Mouse (Mus musculus): Measurements from ENCODE around the gene Zfp12. TPM values are rescaled to one million over a fixed set of nuclear protein-coding genes. Genes with fewer than 3 reads are reported as not detected.

Zfp12 gene
- total and polyA plus RNA-seq, 3 experiments = 12.8 to 18.8 (median 13.1) TPM

GRCm38 (mm10) chr5:143205015-143205414 is 29.9 kb upstream of the Zfp12 start:
- dilution Hi-C loops (cut with MboI; ENCODE audit: extremely low pct_ligation_motif_present, extremely low pct_unique_long_range_greater_than_20kb, low sequenced_read_pairs) = no loop called here

GRCm38 (mm10) chr5:143213832-143214231 is 21.1 kb upstream of the Zfp12 start:
- DNase-seq (ENCODE audit: extremely low read depth) = no peak
- Histone ChIP-seq H3K9me3 (replicated peaks; ENCODE audit: low read length) (peaks cover 2% of the 10 kb centered on the region), H3K27ac (ENCODE audit: insufficient read depth, low read depth) (no peak overlapping the region), H3K9ac (ENCODE audit: insufficient read depth, low read depth) (no peak overlapping the region), H3K4me1 (ENCODE audit: control insufficient read depth in 1 of 2, insufficient read depth in 2 of 2) (no peaks in the 10 kb centered on the region), H3K27me3 (replicated peaks) (peaks cover 3% of the 10 kb centered on the region), H3K36me3 (replicated peaks in 1 of 2; ENCODE audit: control insufficient read depth in 1 of 2, insufficient read depth in 1 of 2, low read length in 1 of 2) (no peaks in the 10 kb centered on the region), H3K79me2 (replicated peaks; ENCODE audit: control insufficient read depth, extremely low read depth, insufficient read depth, poor library complexity, severe bottlenecking) (no peaks in the 10 kb centered on the region), H3K4me2 (ENCODE audit: insufficient read depth, low read depth, poor library complexity, severe bottlenecking) (no peak overlapping the region), H3K4me3 (replicated peaks in 1 of 3; ENCODE audit: low read depth in 2 of 3, low read length in 2 of 3, poor library complexity in 1 of 3) (no peak overlapping the region)
- TF ChIP-seq CHD2 (IDR thresholded peaks at IDR 0.05; ENCODE audit: low read length) (no peak), CHD1 (IDR thresholded peaks at IDR 0.05; ENCODE audit: low read depth, low read length) (no peak), USF1 (IDR thresholded peaks at IDR 0.05; ENCODE audit: low read depth, low read length) (no peak), ZKSCAN1 (IDR thresholded peaks at IDR 0.05; ENCODE audit: borderline replicate concordance, low read depth, low read length) (no peak), ZMIZ1 (IDR thresholded peaks at IDR 0.05; ENCODE audit: low read depth, low read length) (no peak), MAX (IDR thresholded peaks at IDR 0.05; ENCODE audit: low read length) (no peak), SIN3A (IDR thresholded peaks at IDR 0.05; ENCODE audit: low read length) (no peak)
- in situ Hi-C loops (cut with MboI; ENCODE audit: low pct_ligation_motif_present, low pct_unique_long_range_greater_than_20kb, low sequenced_read_pairs) = no loop called here
- dilution Hi-C loops (cut with MboI; ENCODE audit: extremely low pct_ligation_motif_present, extremely low pct_unique_long_range_greater_than_20kb, low sequenced_read_pairs) = no loop called here

More at GRCm38 (mm10) chr5:143205015-143205414, 29.9 kb upstream of the Zfp12 start:
- no peaks in the 10 kb centered on the region for H3K79me2 ChIP-seq (replicated peaks; ENCODE audit: control insufficient read depth, extremely low read depth, insufficient read depth, poor library complexity, severe bottlenecking)
- no peak overlapping the region for H3K9ac ChIP-seq (ENCODE audit: insufficient read depth, low read depth)
- no peak for DNase-seq (ENCODE audit: extremely low read depth)
- H3K27ac ChIP-seq (ENCODE audit: insufficient read depth, low read depth) = no peak overlapping the region
- H3K4me1 ChIP-seq (ENCODE audit: control insufficient read depth in 1 of 2, insufficient read depth in 2 of 2) = no peaks in the 10 kb centered on the region
- H3K4me2 ChIP-seq (ENCODE audit: insufficient read depth, low read depth, poor library complexity, severe bottlenecking) = no peak overlapping the region
- H3K9me3 ChIP-seq (replicated peaks; ENCODE audit: low read length) = peaks cover 12% of the 10 kb centered on the region
- in situ Hi-C loops (cut with MboI; ENCODE audit: low pct_ligation_motif_present, low pct_unique_long_range_greater_than_20kb, low sequenced_read_pairs) = no loop called here
- no peaks in the 10 kb centered on the region for H3K36me3 ChIP-seq (replicated peaks in 1 of 2; ENCODE audit: control insufficient read depth in 1 of 2, insufficient read depth in 1 of 2, low read length in 1 of 2)
- TF ChIP-seq POLR2AphosphoS2 (IDR thresholded peaks at IDR 0.05; ENCODE audit: low read depth, low read length) (no peak), CTCF (conservative IDR thresholded peaks at IDR 0.05 in 1 of 2, IDR thresholded peaks at IDR 0.05 in 1 of 2; ENCODE audit: low read depth in 2 of 2, low read length in 2 of 2) (peak in 1 of 2 experiments; percentile 30; a peak in 2 of 4 replicates)
- peaks cover 2% of the 10 kb centered on the region for H3K27me3 ChIP-seq (replicated peaks)
- H3K4me3 ChIP-seq (replicated peaks in 1 of 3; ENCODE audit: low read depth in 2 of 3, low read length in 2 of 3, poor library complexity in 1 of 3) = no peak overlapping the region

- no peaks in the 10 kb centered on the region for H3K36me3 ChIP-seq (replicated peaks in 1 of 2; ENCODE audit: control insufficient read depth in 1 of 2, insufficient read depth in 1 of 2, low read length in 1 of 2)
- no peak overlapping the region for H3K4me3 ChIP-seq (replicated peaks in 1 of 3; ENCODE audit: low read depth in 2 of 3, low read length in 2 of 3, poor library complexity in 1 of 3)
- no peak overlapping the region for H3K4me2 ChIP-seq (ENCODE audit: insufficient read depth, low read depth, poor library complexity, severe bottlenecking)
- H3K27me3 ChIP-seq (replicated peaks) = peaks cover 8% of the 10 kb centered on the region
- no peak for TF ChIP-seq CTCF (conservative IDR thresholded peaks at IDR 0.05 in 1 of 2, IDR thresholded peaks at IDR 0.05 in 1 of 2; ENCODE audit: low read depth in 2 of 2, low read length in 2 of 2)
- no peak for TF ChIP-seq NRF1 (IDR thresholded peaks at IDR 0.05; ENCODE audit: low read depth, low read length)
- TF ChIP-seq JUND (conservative IDR thresholded peaks at IDR 0.05; ENCODE audit: low read depth, low read length) = no peak
- no peak for TF ChIP-seq MXI1 (IDR thresholded peaks at IDR 0.05; ENCODE audit: low read depth, low read length)
- no peak for TF ChIP-seq HCFC1 (IDR thresholded peaks at IDR 0.05; ENCODE audit: low read depth, low read length)
- TF ChIP-seq GABPA (IDR thresholded peaks at IDR 0.05; ENCODE audit: insufficient replicate concordance, low read depth, low read length) = no peak
- no peak for TF ChIP-seq ZNF384 (IDR thresholded peaks at IDR 0.05; ENCODE audit: low read depth, low read length)
- TF ChIP-seq IRF4 (IDR thresholded peaks at IDR 0.05; ENCODE audit: low read depth, low read length) = no peak
- TF ChIP-seq ELF1 (IDR thresholded peaks at IDR 0.05; ENCODE audit: low read depth, low read length) = no peak
- TF ChIP-seq POLR2A (IDR thresholded peaks at IDR 0.05; ENCODE audit: low read depth, low read length) = no peak
- no peak for TF ChIP-seq KAT2A (IDR thresholded peaks at IDR 0.05; ENCODE audit: insufficient replicate concordance, low read length)
- TF ChIP-seq TCF12 (IDR thresholded peaks at IDR 0.05; ENCODE audit: low read depth, low read length) = no peak
- no peak for TF ChIP-seq SIN3A (IDR thresholded peaks at IDR 0.05; ENCODE audit: low read length)
- no peak for TF ChIP-seq TBP (conservative IDR thresholded peaks at IDR 0.05; ENCODE audit: low read depth, low read length)
- no peak for TF ChIP-seq E2F4 (IDR thresholded peaks at IDR 0.05; ENCODE audit: insufficient replicate concordance, low read depth, low read length)
- TF ChIP-seq POLR2AphosphoS2 (IDR thresholded peaks at IDR 0.05; ENCODE audit: low read depth, low read length) = no peak
- no peak for TF ChIP-seq MEF2A (IDR thresholded peaks at IDR 0.05; ENCODE audit: borderline replicate concordance, low read depth, low read length)
- TF ChIP-seq NELFE (IDR thresholded peaks at IDR 0.05; ENCODE audit: low read depth, low read length) = no peak
- no peak for TF ChIP-seq CHD2 (IDR thresholded peaks at IDR 0.05; ENCODE audit: low read length)
- H3K9ac ChIP-seq (ENCODE audit: insufficient read depth, low read depth) = no peak overlapping the region
- H3K79me2 ChIP-seq (replicated peaks; ENCODE audit: control insufficient read depth, extremely low read depth, insufficient read depth, poor library complexity, severe bottlenecking) = no peaks in the 10 kb centered on the region
- DNase-seq (ENCODE audit: extremely low read depth) = no peak
- dilution Hi-C loops (cut with MboI; ENCODE audit: extremely low pct_ligation_motif_present, extremely low pct_unique_long_range_greater_than_20kb, low sequenced_read_pairs) (no loop called here), in situ Hi-C loops (cut with MboI; ENCODE audit: low pct_ligation_motif_present, low pct_unique_long_range_greater_than_20kb, low sequenced_read_pairs) (no loop called here)
- H3K4me1 ChIP-seq (ENCODE audit: control insufficient read depth in 1 of 2, insufficient read depth in 2 of 2) = no peaks in the 10 kb centered on the region
- no peak overlapping the region for H3K27ac ChIP-seq (ENCODE audit: insufficient read depth, low read depth)
- H3K9me3 ChIP-seq (replicated peaks; ENCODE audit: low read length) = peaks cover 4% of the 10 kb centered on the region
Measured at GRCm38 (mm10) chr5:143220996-143221395, 14.0 kb upstream of the Zfp12 start.
